ENCODE assay signal across 8 mouse cellular contexts in the genomic region with DNA sequence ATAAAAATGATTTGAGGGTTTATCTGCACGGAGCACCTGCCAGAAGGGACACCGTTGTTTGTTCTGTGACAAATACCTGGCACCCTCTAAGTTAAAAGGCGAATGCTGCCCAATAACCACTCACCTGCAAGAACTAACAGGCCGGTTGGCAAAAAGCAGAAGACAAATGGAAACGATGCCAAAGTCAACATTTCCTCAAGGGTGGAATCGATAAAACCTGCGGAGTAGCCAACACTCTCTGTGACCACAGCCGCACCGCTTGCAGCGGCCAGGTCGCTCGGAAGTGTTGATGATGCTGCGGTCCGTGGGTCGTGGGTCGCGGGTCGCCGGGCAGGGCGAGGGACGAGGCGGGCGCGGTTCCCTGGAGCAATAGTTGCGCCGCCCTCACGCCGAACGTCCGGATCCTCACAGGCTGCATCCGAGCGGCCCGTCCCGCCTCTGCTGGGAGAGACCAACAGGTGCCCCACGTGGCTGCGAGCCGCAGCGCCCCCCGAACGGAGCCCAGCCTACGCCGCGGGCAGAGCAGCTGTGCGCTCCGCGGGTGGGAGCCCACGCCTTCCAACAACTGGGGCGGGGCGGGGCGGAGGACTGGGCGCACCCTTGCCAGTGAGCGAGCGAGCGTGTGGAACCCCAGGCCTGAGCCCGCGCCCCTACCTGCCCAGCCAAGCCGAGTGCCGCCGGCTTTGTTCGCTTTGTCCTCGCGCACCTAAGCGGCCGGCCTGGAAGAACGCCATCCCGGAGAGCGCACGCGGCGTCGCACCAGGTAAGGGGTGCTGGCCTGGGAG. TPM values are rescaled to one million over a fixed set of nuclear protein-coding genes. Genes with fewer than 3 reads are reported as not detected.
DNase-seq lines count a peak whose midpoint lies in the region; ATAC-seq lines count a peak whose summit lies in the region.

Gene Vwa2, plus strand, starts transcription at position 434 of the 785 bp plus-strand sequence.

- WGBS in neural tube, embryonic 11.5 days: 2% methylated on average over 70 of the region's 71 CpGs
- 2% methylated on average over 63 of the region's 71 CpGs for WGBS in hindbrain, embryonic 16.5 days
- WGBS in liver, embryonic 13.5 days (ENCODE audit: insufficient replicate concordance): 4% methylated on average over 71 of the region's 71 CpGs
- 3% methylated on average over 69 of the region's 71 CpGs for WGBS in neural tube, embryonic 14.5 days

- peak; percentile 56 for DNase-seq in neural tube, embryonic 11.5 days (ENCODE audit: low spot score)
- no peak for DNase-seq in neural tube, embryonic 10.5 days (ENCODE audit: extremely low spot score, low spot score)
- DNase-seq in embryo, embryonic 9.5 days (ENCODE audit: extremely low spot score): peak; percentile 47
- no peak for DNase-seq in liver, embryonic 13.5 days
- no peak for DNase-seq in spleen, adult 18-20 months
- DNase-seq in adipocyte (ENCODE audit: low spot score): no peak

- no peak for ATAC-seq in neural tube, embryonic 11.5 days (ENCODE audit: insufficient read depth, low FRiP score, low TSS enrichment)
- no peak for ATAC-seq in hindbrain, embryonic 16.5 days
- ATAC-seq in liver, embryonic 13.5 days (ENCODE audit: low read depth): no peak
- ATAC-seq in neural tube, embryonic 14.5 days (ENCODE audit: low read depth): peak; percentile 46

- no peaks in the 10 kb centered on the region for H3K9me3 ChIP-seq in neural tube, embryonic 11.5 days (ENCODE audit: control insufficient read depth, low read length)
- no peaks in the 10 kb centered on the region for H3K9me3 ChIP-seq in hindbrain, embryonic 16.5 days (ENCODE audit: control insufficient read depth, low read length)
- no peaks in the 10 kb centered on the region for H3K9me3 ChIP-seq in liver, embryonic 13.5 days (replicated peaks)
- H3K9me3 ChIP-seq in neural tube, embryonic 14.5 days (ENCODE audit: control insufficient read depth, low read length): no peaks in the 10 kb centered on the region

- H3K36me3 ChIP-seq in neural tube, embryonic 11.5 days (ENCODE audit: control insufficient read depth, insufficient read depth, low read length): no peaks in the 10 kb centered on the region
- no peaks in the 10 kb centered on the region for H3K36me3 ChIP-seq in hindbrain, embryonic 16.5 days (ENCODE audit: control insufficient read depth, insufficient read depth, low read length)
- H3K36me3 ChIP-seq in liver, embryonic 13.5 days: no peaks in the 10 kb centered on the region
- no peaks in the 10 kb centered on the region for H3K36me3 ChIP-seq in neural tube, embryonic 14.5 days (ENCODE audit: control insufficient read depth, insufficient read depth, low read length)

- H3K27ac ChIP-seq in neural tube, embryonic 11.5 days (ENCODE audit: low read depth, low read length): no peak within 1 kb of the TSS
- H3K27ac ChIP-seq in hindbrain, embryonic 16.5 days (ENCODE audit: low read depth, low read length): no peak within 1 kb of the TSS
- H3K27ac ChIP-seq in liver, embryonic 13.5 days: no peak within 1 kb of the TSS
- no peak within 1 kb of the TSS for H3K27ac ChIP-seq in neural tube, embryonic 14.5 days (ENCODE audit: low read depth, low read length)

- H3K9ac ChIP-seq in neural tube, embryonic 11.5 days (ENCODE audit: low read length): peak within 1 kb of the TSS; percentile 27
- H3K9ac ChIP-seq in hindbrain, embryonic 16.5 days (ENCODE audit: low read depth, low read length): peak within 1 kb of the TSS; percentile 54
- H3K9ac ChIP-seq in liver, embryonic 13.5 days: no peak within 1 kb of the TSS
- peak within 1 kb of the TSS; percentile 48 for H3K9ac ChIP-seq in neural tube, embryonic 14.5 days (replicated peaks; ENCODE audit: low read depth, low read length)

- H3K27me3 ChIP-seq in neural tube, embryonic 11.5 days (ENCODE audit: control insufficient read depth, insufficient read depth, low read length): peaks cover 35% of the 10 kb centered on the region
- peaks cover 39% of the 10 kb centered on the region for H3K27me3 ChIP-seq in hindbrain, embryonic 16.5 days (replicated peaks; ENCODE audit: control insufficient read depth, insufficient read depth, low read length)
- H3K27me3 ChIP-seq in liver, embryonic 13.5 days: peaks cover 90% of the 10 kb centered on the region
- peaks cover 35% of the 10 kb centered on the region for H3K27me3 ChIP-seq in neural tube, embryonic 14.5 days (ENCODE audit: control insufficient read depth, insufficient read depth, low read length)

- peak within 1 kb of the TSS; percentile 93 for H3K4me2 ChIP-seq in neural tube, embryonic 11.5 days (ENCODE audit: low read depth)
- peak within 1 kb of the TSS; percentile 96 for H3K4me2 ChIP-seq in hindbrain, embryonic 16.5 days (ENCODE audit: low read length)
- peak within 1 kb of the TSS; percentile 58 for H3K4me2 ChIP-seq in liver, embryonic 13.5 days
- H3K4me2 ChIP-seq in neural tube, embryonic 14.5 days (ENCODE audit: low read depth, low read length): peak within 1 kb of the TSS; percentile 99

- H3K4me1 ChIP-seq in neural tube, embryonic 11.5 days (ENCODE audit: control insufficient read depth, insufficient read depth, low read length): peaks cover 5% of the 10 kb centered on the region; the same call in 1 of the 2 replicates
- peaks cover 16% of the 10 kb centered on the region for H3K4me1 ChIP-seq in hindbrain, embryonic 16.5 days (ENCODE audit: control insufficient read depth, insufficient read depth, low read depth, low read length)
- peaks cover 7% of the 10 kb centered on the region for H3K4me1 ChIP-seq in liver, embryonic 13.5 days (replicated peaks)
- H3K4me1 ChIP-seq in neural tube, embryonic 14.5 days (ENCODE audit: control insufficient read depth, insufficient read depth, low read length): peaks cover 9% of the 10 kb centered on the region

- H3K4me3 ChIP-seq in neural tube, embryonic 11.5 days (ENCODE audit: low read depth, low read length): peak within 1 kb of the TSS; percentile 44
- peak within 1 kb of the TSS; percentile 54 for H3K4me3 ChIP-seq in hindbrain, embryonic 16.5 days (ENCODE audit: low read length)
- peak within 1 kb of the TSS; percentile 39 for H3K4me3 ChIP-seq in liver, embryonic 13.5 days (replicated peaks)
- peak within 1 kb of the TSS; percentile 41 for H3K4me3 ChIP-seq in neural tube, embryonic 14.5 days (ENCODE audit: low read depth, low read length)

RNA-seq across cellular contexts. Expression of gene Vwa2, which starts in this region (rescaled TPM):
- 0.62 and 1.4 TPM in 2 replicates for polyA plus RNA-seq in neural tube, embryonic 11.5 days (2014; fragmentation: Nextera tagmentation; extraction: Ambion mirVana)
- 0.66 and 0.75 TPM in 2 replicates for polyA plus RNA-seq in hindbrain, embryonic 16.5 days (2015; fragmentation: Nextera tagmentation; extraction: Ambion mirVana)
- polyA plus RNA-seq in liver, embryonic 13.5 days (2015; fragmentation: Nextera tagmentation; extraction: Ambion mirVana): not detected in 2 replicates
- 0.16 and 0.18 TPM in 2 replicates for polyA plus RNA-seq in neural tube, embryonic 14.5 days (2014; fragmentation: Nextera tagmentation; extraction: Ambion mirVana)

Comparison
In these comparisons a context has a peak if more than half of its experiments do, and no peak if none do; other contexts are left out.
1. DNase-seq: peak in neural tube, embryonic 11.5 days (single experiment) and embryo, embryonic 9.5 days (single experiment); none in neural tube, embryonic 10.5 days (single experiment), liver, embryonic 13.5 days (single experiment), spleen, adult 18-20 months (0 of 2) and adipocyte (single experiment).
2. Peak in ATAC-seq, H3K4me3 ChIP-seq, H3K9ac ChIP-seq and H3K4me2 ChIP-seq in neural tube, embryonic 14.5 days; RNA of the gene not detected or under 1 TPM.
3. Peak in every context shown above with its lines, with median percentiles within 50 percentile points of each other: H3K4me2 ChIP-seq and H3K4me3 ChIP-seq.